Mouse (Mus musculus) kidney, adult 2 months (tissue): Measurements from ENCODE around the gene Aes.

Source experiments
- CTCF ChIP-seq: fragments of 200-500 bp; conservative IDR thresholded peaks from 2 replicates; pipeline ENCODE4 v1.5.1; 2011; ENCODE audit warnings: low read depth, mild to moderate bottlenecking, control low read depth, low read length, moderate library complexity, mixed read lengths; ENCODE audit not compliant: insufficient read depth, insufficient read length
- POLR2A ChIP-seq: fragments of 200-500 bp; IDR thresholded peaks from one replicate; pipeline ENCODE4 v1.6.1; 2011; ENCODE audit warnings: low read depth, low read length, control low read depth

DNA sequence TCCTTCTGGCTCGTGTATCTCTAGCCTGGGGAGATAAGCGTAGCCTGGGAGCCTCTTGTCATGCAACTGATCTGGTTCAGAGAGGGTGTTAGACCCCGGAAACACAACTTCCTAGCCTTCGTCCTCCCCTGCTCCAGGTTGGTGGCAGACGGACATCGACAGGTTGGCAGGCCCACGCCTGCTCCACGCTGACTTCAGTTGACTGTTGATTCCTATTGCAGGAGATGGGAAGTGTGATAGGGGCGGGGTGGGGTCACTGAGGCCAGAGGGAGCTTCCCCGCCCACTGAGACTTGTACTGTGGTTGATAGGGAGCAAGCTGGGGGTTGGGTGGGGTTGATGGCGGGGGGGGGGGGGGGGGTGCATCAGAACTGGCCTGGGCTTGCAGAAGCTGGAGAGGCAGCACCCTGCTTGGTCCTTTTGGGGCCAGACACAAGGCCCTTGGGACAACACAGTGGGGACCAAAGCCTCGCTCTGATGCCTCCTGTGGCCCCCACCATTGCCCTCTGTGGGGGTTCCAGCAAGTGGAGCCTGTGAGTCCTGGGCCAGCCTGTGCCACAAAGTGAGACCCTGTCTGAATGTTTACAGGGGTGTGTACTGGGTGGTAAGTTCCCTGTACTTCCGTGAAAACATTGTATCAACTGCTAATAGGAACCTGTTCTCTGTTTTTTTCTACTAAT is 34.1 kb upstream of the Aes start:
- TF ChIP-seq POLR2A (no peak), CTCF (no peak)
